Mouse (Mus musculus): ENCODE measurements around the gene Hyal5. TPM values are rescaled to one million over a fixed set of nuclear protein-coding genes. Genes with fewer than 3 reads are reported as not detected.

The Hyal5 gene
- polyA plus RNA-seq, 1 experiment from 2014 or later = not detected

Other genes starting within 250 kb of the Hyal5 start
- 63.6 and 68.3 TPM in 2 replicates for gene Wasl, start 193.0 kb upstream of the Hyal5 start, polyA plus RNA-seq (2016; fragmentation: Nextera tagmentation; extraction: Ambion mirVana)
- not detected in 2 replicates for gene Hyal6, start 124.8 kb upstream of the Hyal5 start, polyA plus RNA-seq (2016; fragmentation: Nextera tagmentation; extraction: Ambion mirVana)
- gene Hyal4, start 109.7 kb upstream of the Hyal5 start, polyA plus RNA-seq (2016; fragmentation: Nextera tagmentation; extraction: Ambion mirVana) = not detected in 2 replicates
- not detected in 2 replicates for gene Spam1, start 66.8 kb upstream of the Hyal5 start, polyA plus RNA-seq (2016; fragmentation: Nextera tagmentation; extraction: Ambion mirVana)
- 0.63 and 0.88 TPM in 2 replicates for gene Tmem229a, start 98.3 kb downstream of the Hyal5 start, polyA plus RNA-seq (2016; fragmentation: Nextera tagmentation; extraction: Ambion mirVana)